Mouse (Mus musculus) right cerebral cortex, adult 2 months (tissue): ENCODE results near the gene Tfrc.

Experiments used
- DNase-seq, 2 experiments: peaks; one replicate each; pipeline ENCODE4 v3.0.0; 2021 to 2022; ENCODE audit warnings: low spot score in 2 of 2

Tfrc gene

GRCm38 (mm10) chr16:32668030-32668429 is 59.3 kb downstream of the Tfrc start:
- DNase-seq = no peak

GRCm38 (mm10) chr16:32668472-32668871 is 59.8 kb downstream of the Tfrc start:
- DNase-seq = no peak

GRCm38 (mm10) chr16:32669243-32669642 is 60.5 kb downstream of the Tfrc start:
- DNase-seq = no peak

- no peak for DNase-seq
Measured at GRCm38 (mm10) chr16:32670354-32671124, 61.8 kb downstream of the Tfrc start.

GRCm38 (mm10) chr16:32671206-32671887 is 62.6 kb downstream of the Tfrc start:
- no peak for DNase-seq

GRCm38 (mm10) chr16:32672250-32672649 is 63.5 kb downstream of the Tfrc start:
- no peak for DNase-seq

GRCm38 (mm10) chr16:32672861-32673560 is 64.3 kb downstream of the Tfrc start:
- no peak for DNase-seq

- no peak for DNase-seq
Measured at GRCm38 (mm10) chr16:32674121-32674740, 65.5 kb downstream of the Tfrc start.

- DNase-seq = no peak
Measured at GRCm38 (mm10) chr16:32677040-32677700, 68.5 kb downstream of the Tfrc start.

GRCm38 (mm10) chr16:32677903-32678302 is 69.2 kb downstream of the Tfrc start:
- DNase-seq = no peak

- no peak for DNase-seq
Measured at GRCm38 (mm10) chr16:32678812-32679211, 70.1 kb downstream of the Tfrc start.

- DNase-seq = no peak
Measured at GRCm38 (mm10) chr16:32679976-32680375, 71.3 kb downstream of the Tfrc start.

- DNase-seq = no peak
Measured at GRCm38 (mm10) chr16:32680806-32681205, 72.1 kb downstream of the Tfrc start.

- DNase-seq = peak; percentile 77 to 79
Measured at GRCm38 (mm10) chr16:32682194-32682593, 73.5 kb downstream of the Tfrc start.
